ENCODE assay signal across 16 mouse cellular contexts in genomic region chr8:62804467-62804866, GRCm38 (mm10).
"Had no signal": no experiment of that assay in that cellular context is flagged by ENCODE, and none has a peak within 500 bp of the region (broad histone marks: within the 10 kb centered on the region; RNA-seq: fewer than 3 reads in every experiment).

No protein-coding gene starts in this region.

- H3K36me3 ChIP-seq: neural tube, embryonic 13.5 days; neural tube, embryonic 15.5 days; stomach, embryonic 15.5 days had no signal

- H3K27me3 ChIP-seq: neural tube, embryonic 13.5 days; neural tube, embryonic 15.5 days; stomach, embryonic 15.5 days had no signal

- DNase-seq: retina, postnatal 1 day; right cerebral cortex, adult 18-20 months; right cerebral cortex, postnatal 14 days; right cerebral cortex, postnatal 25 days; right cerebral cortex, postnatal 4 days; spleen, adult 18-20 months; thymus, adult 18-20 months; thymus, adult 2 months; thymus, postnatal 14 days; thymus, postnatal 25 days; thymus, postnatal 36 days; thymus, postnatal 4 days had no signal

- H3K4me2 ChIP-seq: neural tube, embryonic 13.5 days; neural tube, embryonic 15.5 days; stomach, embryonic 15.5 days had no signal

- H3K27ac ChIP-seq: neural tube, embryonic 13.5 days; neural tube, embryonic 15.5 days; stomach, embryonic 15.5 days; stomach, postnatal 0 days had no signal

- H3K9ac ChIP-seq: neural tube, embryonic 13.5 days; neural tube, embryonic 15.5 days; stomach, embryonic 15.5 days had no signal

- H3K4me3 ChIP-seq: neural tube, embryonic 13.5 days; neural tube, embryonic 15.5 days; stomach, embryonic 15.5 days had no signal

- H3K4me1 ChIP-seq: neural tube, embryonic 13.5 days; neural tube, embryonic 15.5 days; stomach, embryonic 15.5 days had no signal

- H3K9me3 ChIP-seq: neural tube, embryonic 13.5 days; neural tube, embryonic 15.5 days; stomach, embryonic 15.5 days had no signal
